Mouse (Mus musculus): ENCODE data around the gene Sergef. TPM values are rescaled to one million over a fixed set of nuclear protein-coding genes. Genes with fewer than 3 reads are reported as not detected.

Gene Sergef
- polyA plus RNA-seq, 1 experiment from 2014 or later, result 50.6 TPM

- Histone ChIP-seq H3K27me3 (replicated peaks; ENCODE audit: control insufficient read depth, insufficient read depth, low read length) (no peaks in the 10 kb centered on the region), H3K4me3 (ENCODE audit: low read length) (no peak overlapping the region), H3K4me1 (ENCODE audit: control insufficient read depth, insufficient read depth, low read depth, low read length) (peaks cover 18% of the 10 kb centered on the region), H3K9ac (ENCODE audit: low read depth, low read length) (no peak overlapping the region), H3K27ac (ENCODE audit: low read depth, low read length) (no peak overlapping the region), H3K4me2 (ENCODE audit: low read length) (no peak overlapping the region), H3K9me3 (ENCODE audit: control insufficient read depth, low read length) (no peaks in the 10 kb centered on the region), H3K36me3 (ENCODE audit: control insufficient read depth, insufficient read depth, low read length) (no peaks in the 10 kb centered on the region)
- 89% methylated on average over 5 of the region's 5 CpGs for WGBS
- ATAC-seq, result no peak
Observed at GRCm38 (mm10) chr7:46529259-46529658, 110.3 kb downstream of the Sergef start.

GRCm38 (mm10) chr7:46526665-46527154 lies 112.9 kb downstream of the Sergef start:
- Histone ChIP-seq H3K27me3 (replicated peaks; ENCODE audit: control insufficient read depth, insufficient read depth, low read length) (no peaks in the 10 kb centered on the region), H3K4me1 (ENCODE audit: control insufficient read depth, insufficient read depth, low read depth, low read length) (peaks cover 10% of the 10 kb centered on the region), H3K36me3 (ENCODE audit: control insufficient read depth, insufficient read depth, low read length) (no peaks in the 10 kb centered on the region), H3K9me3 (ENCODE audit: control insufficient read depth, low read length) (no peaks in the 10 kb centered on the region), H3K27ac (ENCODE audit: low read depth, low read length) (no peak overlapping the region), H3K4me3 (ENCODE audit: low read length) (no peak overlapping the region), H3K4me2 (ENCODE audit: low read length) (no peak overlapping the region), H3K9ac (ENCODE audit: low read depth, low read length) (no peak overlapping the region)
- 52% methylated on average over 6 of the region's 6 CpGs for WGBS
- no peak for ATAC-seq

GRCm38 (mm10) chr7:46523215-46523614 lies 116.4 kb downstream of the Sergef start:
- no peak for ATAC-seq
- Histone ChIP-seq H3K27me3 (replicated peaks; ENCODE audit: control insufficient read depth, insufficient read depth, low read length) (no peaks in the 10 kb centered on the region), H3K4me3 (ENCODE audit: low read length) (no peak overlapping the region), H3K27ac (ENCODE audit: low read depth, low read length) (no peak overlapping the region), H3K4me2 (ENCODE audit: low read length) (no peak overlapping the region), H3K4me1 (ENCODE audit: control insufficient read depth, insufficient read depth, low read depth, low read length) (peaks cover 4% of the 10 kb centered on the region), H3K9me3 (ENCODE audit: control insufficient read depth, low read length) (no peaks in the 10 kb centered on the region), H3K36me3 (ENCODE audit: control insufficient read depth, insufficient read depth, low read length) (no peaks in the 10 kb centered on the region), H3K9ac (ENCODE audit: low read depth, low read length) (no peak overlapping the region)
- WGBS, result 89% methylated on average over 7 of the region's 7 CpGs

- Histone ChIP-seq H3K9ac (ENCODE audit: low read depth, low read length) (no peak overlapping the region), H3K4me3 (ENCODE audit: low read length) (no peak overlapping the region), H3K4me1 (ENCODE audit: control insufficient read depth, insufficient read depth, low read depth, low read length) (peaks cover 4% of the 10 kb centered on the region), H3K27me3 (replicated peaks; ENCODE audit: control insufficient read depth, insufficient read depth, low read length) (no peaks in the 10 kb centered on the region), H3K9me3 (ENCODE audit: control insufficient read depth, low read length) (no peaks in the 10 kb centered on the region), H3K4me2 (ENCODE audit: low read length) (no peak overlapping the region), H3K36me3 (ENCODE audit: control insufficient read depth, insufficient read depth, low read length) (no peaks in the 10 kb centered on the region), H3K27ac (ENCODE audit: low read depth, low read length) (no peak overlapping the region)
- ATAC-seq, result no peak
- WGBS, result 94% methylated on average over 17 of the region's 17 CpGs
Observed at GRCm38 (mm10) chr7:46521794-46522193, 117.8 kb downstream of the Sergef start.

- WGBS, result 63% methylated on average over 11 of the region's 11 CpGs
- no peak for ATAC-seq
- H3K27ac ChIP-seq (ENCODE audit: low read depth, low read length), result no peak overlapping the region
Observed at GRCm38 (mm10) chr7:46519148-46519547, 120.5 kb downstream of the Sergef start.

GRCm38 (mm10) chr7:46517158-46517557 lies 122.4 kb downstream of the Sergef start:
- 50% methylated on average over 5 of the region's 5 CpGs for WGBS
- Histone ChIP-seq H3K27me3 (replicated peaks; ENCODE audit: control insufficient read depth, insufficient read depth, low read length) (no peaks in the 10 kb centered on the region), H3K4me1 (ENCODE audit: control insufficient read depth, insufficient read depth, low read depth, low read length) (peaks cover 4% of the 10 kb centered on the region), H3K9ac (ENCODE audit: low read depth, low read length) (no peak overlapping the region), H3K4me2 (ENCODE audit: low read length) (no peak overlapping the region), H3K9me3 (ENCODE audit: control insufficient read depth, low read length) (no peaks in the 10 kb centered on the region), H3K27ac (ENCODE audit: low read depth, low read length) (no peak overlapping the region), H3K36me3 (ENCODE audit: control insufficient read depth, insufficient read depth, low read length) (no peaks in the 10 kb centered on the region), H3K4me3 (ENCODE audit: low read length) (no peak overlapping the region)
- ATAC-seq, result no peak

More at GRCm38 (mm10) chr7:46519148-46519547, 120.5 kb downstream of the Sergef start:
- no peaks in the 10 kb centered on the region for H3K36me3 ChIP-seq (ENCODE audit: control insufficient read depth, insufficient read depth, low read length)
- H3K4me1 ChIP-seq (ENCODE audit: control insufficient read depth, insufficient read depth, low read depth, low read length), result peaks cover 4% of the 10 kb centered on the region
- H3K27me3 ChIP-seq (replicated peaks; ENCODE audit: control insufficient read depth, insufficient read depth, low read length), result no peaks in the 10 kb centered on the region
- H3K4me2 ChIP-seq (ENCODE audit: low read length), result no peak overlapping the region
- peak overlapping the region; percentile 28; the same call in 1 of the 2 replicates for H3K9ac ChIP-seq (ENCODE audit: low read depth, low read length)
- no peak overlapping the region for H3K4me3 ChIP-seq (ENCODE audit: low read length)
- no peaks in the 10 kb centered on the region for H3K9me3 ChIP-seq (ENCODE audit: control insufficient read depth, low read length)

GRCm38 (mm10) chr7:46515960-46516359 lies 123.6 kb downstream of the Sergef start:
- Histone ChIP-seq H3K9me3 (ENCODE audit: control insufficient read depth, low read length) (no peaks in the 10 kb centered on the region), H3K27ac (ENCODE audit: low read depth, low read length) (no peak overlapping the region), H3K4me2 (ENCODE audit: low read length) (no peak overlapping the region), H3K4me3 (ENCODE audit: low read length) (no peak overlapping the region), H3K9ac (ENCODE audit: low read depth, low read length) (no peak overlapping the region), H3K36me3 (ENCODE audit: control insufficient read depth, insufficient read depth, low read length) (no peaks in the 10 kb centered on the region), H3K27me3 (replicated peaks; ENCODE audit: control insufficient read depth, insufficient read depth, low read length) (no peaks in the 10 kb centered on the region), H3K4me1 (ENCODE audit: control insufficient read depth, insufficient read depth, low read depth, low read length) (peaks cover 7% of the 10 kb centered on the region)
- ATAC-seq, result no peak
- 82% methylated on average over 5 of the region's 5 CpGs for WGBS

GRCm38 (mm10) chr7:46514981-46515380 lies 124.6 kb downstream of the Sergef start:
- Histone ChIP-seq H3K27ac (ENCODE audit: low read depth, low read length) (no peak overlapping the region), H3K9me3 (ENCODE audit: control insufficient read depth, low read length) (no peaks in the 10 kb centered on the region), H3K4me2 (ENCODE audit: low read length) (no peak overlapping the region), H3K9ac (ENCODE audit: low read depth, low read length) (no peak overlapping the region), H3K27me3 (replicated peaks; ENCODE audit: control insufficient read depth, insufficient read depth, low read length) (no peaks in the 10 kb centered on the region), H3K36me3 (ENCODE audit: control insufficient read depth, insufficient read depth, low read length) (no peaks in the 10 kb centered on the region), H3K4me3 (ENCODE audit: low read length) (no peak overlapping the region), H3K4me1 (ENCODE audit: control insufficient read depth, insufficient read depth, low read depth, low read length) (peaks cover 17% of the 10 kb centered on the region)
- no peak for ATAC-seq
- 94% methylated on average over 8 of the region's 8 CpGs for WGBS

GRCm38 (mm10) chr7:46513562-46513961 lies 126.0 kb downstream of the Sergef start:
- Histone ChIP-seq H3K36me3 (ENCODE audit: control insufficient read depth, insufficient read depth, low read length) (no peaks in the 10 kb centered on the region), H3K9me3 (ENCODE audit: control insufficient read depth, low read length) (no peaks in the 10 kb centered on the region), H3K4me1 (ENCODE audit: control insufficient read depth, insufficient read depth, low read depth, low read length) (peaks cover 27% of the 10 kb centered on the region), H3K9ac (ENCODE audit: low read depth, low read length) (no peak overlapping the region), H3K4me3 (ENCODE audit: low read length) (no peak overlapping the region), H3K4me2 (ENCODE audit: low read length) (no peak overlapping the region), H3K27ac (ENCODE audit: low read depth, low read length) (no peak overlapping the region), H3K27me3 (replicated peaks; ENCODE audit: control insufficient read depth, insufficient read depth, low read length) (no peaks in the 10 kb centered on the region)
- ATAC-seq, result no peak
- 71% methylated on average over 8 of the region's 8 CpGs for WGBS

GRCm38 (mm10) chr7:46512792-46513191 lies 126.8 kb downstream of the Sergef start:
- H3K27me3 ChIP-seq (replicated peaks; ENCODE audit: control insufficient read depth, insufficient read depth, low read length), result no peaks in the 10 kb centered on the region
- peaks cover 27% of the 10 kb centered on the region for H3K4me1 ChIP-seq (ENCODE audit: control insufficient read depth, insufficient read depth, low read depth, low read length)
- H3K9ac ChIP-seq (ENCODE audit: low read depth, low read length), result no peak overlapping the region
- H3K9me3 ChIP-seq (ENCODE audit: control insufficient read depth, low read length), result no peaks in the 10 kb centered on the region
- H3K4me3 ChIP-seq (ENCODE audit: low read length), result no peak overlapping the region
- H3K4me2 ChIP-seq (ENCODE audit: low read length), result no peak overlapping the region
- H3K27ac ChIP-seq (ENCODE audit: low read depth, low read length), result no peak overlapping the region; the same call in 1 of the 2 replicates
- 70% methylated on average over 5 of the region's 5 CpGs for WGBS
- no peak for ATAC-seq
- no peaks in the 10 kb centered on the region for H3K36me3 ChIP-seq (ENCODE audit: control insufficient read depth, insufficient read depth, low read length)
